Mouse (Mus musculus) testis, adult 2 months (tissue): ENCODE results near the gene Galnt14. TPM values are rescaled to one million over a fixed set of nuclear protein-coding genes. Genes with fewer than 3 reads are reported as not detected.

Source experiments
- H3K27ac ChIP-seq: fragments of 200-500 bp; 2 replicates; pipeline ENCODE4 v1.5.1; 2012; ENCODE audit warnings: low read depth, low read length; ENCODE audit not compliant: control insufficient read depth, insufficient read depth
- H3K27me3 ChIP-seq: fragments of 200-500 bp; 2 replicates; pipeline ENCODE4 v1.6.1; 2012; ENCODE audit warnings: mild to moderate bottlenecking, low read length, moderate library complexity; ENCODE audit not compliant: control insufficient read depth, insufficient read depth
- H3K36me3 ChIP-seq: fragments of 200-500 bp; 2 replicates; pipeline ENCODE4 v1.6.1; 2012; ENCODE audit warnings: mild to moderate bottlenecking, low read length; ENCODE audit not compliant: control insufficient read depth, insufficient read depth
- H3K4me1 ChIP-seq: fragments of 200-500 bp; 2 replicates; pipeline ENCODE4 v1.6.1; 2012; ENCODE audit warnings: low read length; ENCODE audit not compliant: control insufficient read depth, insufficient read depth
- H3K4me3 ChIP-seq: fragments of 200-500 bp; 2 replicates; pipeline ENCODE4 v1.5.1; 2012; ENCODE audit warnings: low read depth, mild to moderate bottlenecking, low read length, moderate library complexity, mixed read lengths; ENCODE audit not compliant: control insufficient read depth
- CTCF ChIP-seq: fragments of 200-500 bp; IDR thresholded peaks from 2 replicates; pipeline ENCODE4 v1.5.1; 2012; ENCODE audit warnings: low read depth, mild to moderate bottlenecking, inconsistent platforms, low read length, moderate library complexity; ENCODE audit not compliant: control insufficient read depth, insufficient read depth, insufficient replicate concordance
- POLR2A ChIP-seq: fragments of 200-500 bp; IDR thresholded peaks from 2 replicates; pipeline ENCODE4 v1.6.1; 2012; ENCODE audit warnings: low read depth, mild to moderate bottlenecking, inconsistent platforms, low read length, moderate library complexity; ENCODE audit not compliant: control insufficient read depth
- polyA plus RNA-seq: library from polyadenylated mRNA; depleted of rRNA; stranded (reverse); fragments of >200 nt; gene quantifications from 2 replicates; pipeline ENCODE4 v1.2.3, GENCODE M21; 2012

Gene Galnt14
- polyA plus RNA-seq, 1 experiment: 3.9 TPM

DNA sequence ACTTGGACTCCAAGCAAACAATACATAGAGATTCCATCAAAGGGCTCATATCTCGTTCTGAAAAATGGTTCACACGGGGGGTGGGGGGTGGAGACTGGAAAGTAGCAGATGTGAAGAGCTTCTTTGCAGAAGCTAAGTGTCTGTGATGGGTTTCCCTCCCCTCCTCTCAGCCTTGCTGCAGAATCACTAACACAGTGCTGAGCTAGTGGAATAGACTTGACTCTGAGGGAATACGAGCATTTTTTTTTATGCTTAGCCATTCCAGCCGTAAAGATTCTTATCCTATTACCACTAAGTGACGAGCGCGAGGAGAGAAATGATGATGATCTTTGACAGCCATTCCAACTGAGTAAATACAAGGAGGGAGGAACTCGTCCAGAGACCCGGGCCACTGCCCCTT lies 142.0 kb downstream of the Galnt14 start:
- TF ChIP-seq POLR2A (no peak), CTCF (no peak)
- Histone ChIP-seq H3K27ac (no peak overlapping the region), H3K4me1 (no peaks in the 10 kb centered on the region), H3K36me3 (no peaks in the 10 kb centered on the region), H3K4me3 (no peak overlapping the region), H3K27me3 (no peaks in the 10 kb centered on the region)

DNA sequence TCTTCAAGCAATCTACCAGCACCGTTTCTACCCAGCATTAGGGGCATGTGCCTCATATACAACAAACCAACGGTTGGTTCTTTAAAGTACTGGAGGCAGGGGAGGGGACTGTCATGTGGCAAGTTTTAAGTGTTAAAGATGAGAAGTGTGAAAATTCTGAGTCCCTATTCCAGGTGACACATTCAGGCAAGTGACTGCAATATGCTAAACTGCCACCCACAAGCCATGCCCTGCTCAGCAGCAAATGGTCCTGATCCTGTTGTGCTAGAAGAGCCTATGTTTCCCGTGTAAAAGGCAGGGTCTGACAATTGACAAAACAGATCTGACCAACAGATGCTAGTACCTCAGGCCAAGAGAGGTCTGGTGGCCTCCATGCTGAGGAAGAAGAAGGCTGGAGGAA lies 149.1 kb downstream of the Galnt14 start:
- no peak for TF ChIP-seq POLR2A
- no peak for TF ChIP-seq CTCF
- Histone ChIP-seq H3K4me1 (no peaks in the 10 kb centered on the region), H3K36me3 (no peaks in the 10 kb centered on the region), H3K4me3 (no peak overlapping the region), H3K27me3 (no peaks in the 10 kb centered on the region), H3K27ac (no peak overlapping the region)

DNA sequence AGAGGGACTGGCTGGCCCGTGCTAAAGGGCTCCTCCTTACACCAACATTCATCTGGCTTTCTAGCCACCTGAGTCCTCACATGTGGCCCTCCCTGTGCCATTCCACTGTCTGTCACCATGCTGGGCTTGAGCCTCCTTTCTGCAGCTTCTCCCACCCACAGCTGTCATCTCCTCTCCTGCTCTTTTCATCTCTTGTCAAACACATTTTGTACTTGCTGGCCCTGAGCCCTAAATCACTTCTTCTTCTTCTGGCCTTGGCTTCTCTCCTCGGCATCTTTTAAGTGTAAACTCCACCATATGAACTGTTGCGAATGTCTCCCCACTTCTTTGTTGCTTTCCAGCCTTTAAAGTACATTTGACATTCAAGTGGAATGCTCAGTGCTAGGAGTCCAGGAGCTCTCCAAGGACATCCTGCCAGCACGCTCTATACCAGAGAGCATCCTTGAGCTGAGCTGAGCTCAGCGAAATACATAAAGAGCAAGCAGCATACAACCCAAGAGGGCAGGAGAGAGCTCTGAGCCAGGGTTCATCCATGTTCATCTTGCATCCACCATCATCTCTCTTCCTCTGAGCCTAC lies 150.0 kb downstream of the Galnt14 start:
- H3K27ac ChIP-seq: no peak overlapping the region
- no peaks in the 10 kb centered on the region for H3K27me3 ChIP-seq
- H3K36me3 ChIP-seq: no peaks in the 10 kb centered on the region
- no peaks in the 10 kb centered on the region for H3K4me1 ChIP-seq
- no peak overlapping the region for H3K4me3 ChIP-seq
- TF ChIP-seq POLR2A: no peak
- no peak for TF ChIP-seq CTCF

DNA sequence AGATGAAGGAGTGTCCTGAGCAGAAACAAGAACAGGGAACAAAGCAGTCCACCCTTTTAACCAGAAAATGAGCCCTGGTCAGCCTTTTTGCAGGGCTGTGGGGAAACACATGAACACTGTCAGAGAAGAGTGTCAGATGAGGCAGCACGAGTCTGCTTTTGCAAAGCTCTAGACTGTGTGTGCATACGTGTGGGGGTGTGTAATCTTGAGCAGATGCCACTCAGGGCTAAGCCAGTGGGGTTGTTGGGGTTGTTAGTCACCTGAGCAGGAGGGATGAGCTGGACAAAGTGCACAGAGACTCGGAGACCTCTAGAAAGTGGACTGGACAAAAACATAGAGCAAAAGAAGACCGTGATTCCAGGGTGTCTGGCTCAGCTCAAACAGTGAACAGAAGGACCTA lies 150.8 kb downstream of the Galnt14 start:
- TF ChIP-seq POLR2A: no peak
- TF ChIP-seq CTCF: no peak
- no peaks in the 10 kb centered on the region for H3K4me1 ChIP-seq
- no peaks in the 10 kb centered on the region for H3K36me3 ChIP-seq
- no peak overlapping the region for H3K4me3 ChIP-seq
- no peak overlapping the region for H3K27ac ChIP-seq
- H3K27me3 ChIP-seq: no peaks in the 10 kb centered on the region

DNA sequence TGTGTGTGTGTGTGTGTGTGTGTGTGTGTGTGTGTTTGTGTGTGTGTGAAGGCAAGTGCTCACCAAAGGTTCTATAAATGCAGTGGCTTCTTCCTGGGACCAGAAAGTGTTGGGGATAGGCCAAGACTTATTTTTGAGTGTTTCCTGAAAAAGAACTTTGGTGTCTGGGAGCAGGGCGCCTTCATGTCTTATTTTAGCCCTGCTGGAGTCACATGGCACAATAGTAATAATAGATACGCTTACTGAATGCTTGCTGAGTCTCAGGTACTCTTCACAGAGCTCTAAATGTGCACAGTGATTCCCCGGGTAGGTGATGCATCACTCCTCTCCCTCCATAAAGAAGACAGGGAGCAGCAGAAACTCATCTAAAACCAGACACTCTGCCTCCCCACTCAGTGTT lies 153.2 kb downstream of the Galnt14 start:
- Histone ChIP-seq H3K4me1 (no peaks in the 10 kb centered on the region), H3K27ac (no peak overlapping the region), H3K27me3 (no peaks in the 10 kb centered on the region), H3K4me3 (no peak overlapping the region), H3K36me3 (no peaks in the 10 kb centered on the region)
- no peak for TF ChIP-seq POLR2A
- no peak for TF ChIP-seq CTCF

DNA sequence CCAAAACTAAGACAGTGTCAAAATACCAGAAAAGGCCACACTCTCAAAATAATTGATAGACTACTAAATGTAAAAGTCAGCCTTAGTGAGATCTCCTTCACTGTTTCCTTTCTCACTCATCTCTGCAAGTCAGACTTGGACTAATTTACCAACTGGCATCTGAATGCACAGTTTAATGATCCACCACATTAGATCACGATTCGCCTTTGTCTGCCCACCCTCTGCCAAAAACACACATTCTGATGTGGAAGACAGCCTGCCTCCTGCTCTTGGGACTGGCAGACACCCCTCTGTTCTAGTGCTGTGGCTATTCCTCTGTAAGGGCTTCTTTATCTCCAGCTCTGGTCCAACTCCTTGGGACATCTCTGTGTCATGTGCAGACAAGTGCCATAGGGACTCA lies 153.8 kb downstream of the Galnt14 start:
- TF ChIP-seq CTCF (no peak), POLR2A (no peak)
- Histone ChIP-seq H3K36me3 (no peaks in the 10 kb centered on the region), H3K27me3 (no peaks in the 10 kb centered on the region), H3K4me3 (no peak overlapping the region), H3K27ac (no peak overlapping the region), H3K4me1 (no peaks in the 10 kb centered on the region)

DNA sequence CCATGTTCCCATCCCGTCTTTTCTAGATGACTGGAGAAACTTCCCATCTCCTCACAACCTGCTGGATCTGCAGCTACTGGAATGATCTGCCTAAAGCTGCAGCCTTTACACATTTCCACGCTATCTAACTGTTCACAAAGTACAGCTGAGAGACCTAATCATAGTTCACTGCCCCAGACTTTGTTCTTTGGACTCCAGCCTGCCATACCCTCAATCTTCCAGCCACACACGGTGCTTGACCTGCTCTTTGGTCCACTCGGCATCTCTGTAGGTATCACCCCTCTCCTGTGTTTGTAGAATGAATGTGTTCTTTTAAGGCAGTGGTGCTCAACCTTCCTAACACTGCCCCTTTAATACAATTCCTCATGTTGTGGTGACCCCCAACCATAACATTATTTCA lies 155.6 kb downstream of the Galnt14 start:
- TF ChIP-seq CTCF (no peak), POLR2A (no peak)
- Histone ChIP-seq H3K27me3 (no peaks in the 10 kb centered on the region), H3K36me3 (no peaks in the 10 kb centered on the region), H3K4me1 (no peaks in the 10 kb centered on the region), H3K4me3 (no peak overlapping the region), H3K27ac (no peak overlapping the region)
